Mouse (Mus musculus) testis, adult 2 months (tissue): ENCODE data around the gene Cdca7l.

ENCODE experiments used
- CTCF ChIP-seq: fragments of 200-500 bp; IDR thresholded peaks from 2 replicates; pipeline ENCODE4 v1.5.1; 2012; ENCODE audit warnings: low read depth, mild to moderate bottlenecking, inconsistent platforms, low read length, moderate library complexity; ENCODE audit not compliant: control insufficient read depth, insufficient read depth, insufficient replicate concordance
- POLR2A ChIP-seq: fragments of 200-500 bp; IDR thresholded peaks from 2 replicates; pipeline ENCODE4 v1.6.1; 2012; ENCODE audit warnings: low read depth, mild to moderate bottlenecking, inconsistent platforms, low read length, moderate library complexity; ENCODE audit not compliant: control insufficient read depth

GRCm38 (mm10) chr12:117837376-117837775, 33.3 kb downstream of the Cdca7l start:
- TF ChIP-seq CTCF = no peak
- no peak for TF ChIP-seq POLR2A
